Mouse (Mus musculus): ENCODE measurements around the gene Olfr916.

DNA sequence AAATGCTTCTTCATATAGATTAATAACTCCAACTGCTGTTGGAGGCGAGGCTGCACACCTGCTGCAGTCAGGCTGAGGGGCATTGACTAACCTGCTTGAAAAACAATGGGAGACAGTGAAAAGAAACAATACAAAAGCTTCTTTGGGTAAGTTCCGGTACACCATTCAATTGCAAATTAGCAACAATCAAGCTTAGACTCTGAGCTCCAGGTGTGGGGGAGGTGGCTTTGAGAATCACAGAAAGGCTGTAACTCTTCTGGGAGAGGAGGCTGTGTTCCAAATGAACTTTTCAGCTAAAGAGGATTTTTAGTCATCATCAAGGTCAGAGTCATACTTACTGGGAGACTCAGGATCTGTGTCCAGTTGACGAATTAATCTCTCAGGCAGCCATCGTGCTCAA lies 27.3 kb downstream of the Olfr916 start:
- no peak for TF ChIP-seq CTCF (IDR thresholded peaks at IDR 0.05; ENCODE audit: low read depth, low read length)
- TF ChIP-seq POLR2A (IDR thresholded peaks at IDR 0.05; ENCODE audit: extremely low read depth, insufficient read depth, low read length): no peak
